Mouse (Mus musculus) spleen, adult 2 months (tissue): ENCODE measurements around the gene Glipr1.

Experiments
- CTCF ChIP-seq: fragments of 200-500 bp; IDR thresholded peaks from 2 replicates; pipeline ENCODE4 v1.5.1; 2011; ENCODE audit warnings: mild to moderate bottlenecking, inconsistent platforms; ENCODE audit not compliant: insufficient read depth, insufficient read length, insufficient replicate concordance; ENCODE audit errors: extremely low read depth
- POLR2A ChIP-seq: fragments of 200-500 bp; IDR thresholded peaks from 2 replicates; pipeline ENCODE4 v1.6.1; 2011; ENCODE audit warnings: low read depth, low read length, inconsistent platforms

DNA sequence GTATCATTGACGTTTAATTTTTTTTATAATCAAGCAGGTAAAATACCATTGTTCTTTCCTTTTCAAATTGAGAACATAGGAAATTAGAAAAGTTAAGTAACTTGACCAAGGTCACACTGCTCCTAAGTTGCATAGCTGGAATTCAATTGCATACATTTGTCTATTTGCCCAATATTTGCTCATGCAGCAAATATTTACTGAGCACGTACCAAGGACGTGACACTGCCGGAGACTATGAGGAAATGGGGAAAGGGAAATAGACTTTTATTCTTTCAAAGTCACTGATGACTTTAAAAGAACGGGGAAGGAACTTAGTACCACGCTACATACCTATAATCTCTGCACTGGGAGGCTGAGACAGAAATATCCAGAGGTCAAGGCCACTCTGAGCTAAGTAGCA lies 42.0 kb downstream of the Glipr1 start:
- TF ChIP-seq POLR2A, result no peak
- TF ChIP-seq CTCF, result no peak
